Mouse (Mus musculus): Measurements from ENCODE around the gene Hrasls5. TPM values are rescaled to one million over a fixed set of nuclear protein-coding genes. Genes with fewer than 3 reads are reported as not detected.

The Hrasls5 gene
- polyA plus RNA-seq, 2 experiments = 0.04 TPM; not detected in 1

- ATAC-seq (ENCODE audit: insufficient read depth) (no peak), DNase-seq (ENCODE audit: low read depth in 3 of 3, low spot score in 3 of 3) (no peak)
- H3K4me1 ChIP-seq (replicated peaks; ENCODE audit: control insufficient read depth in 2 of 2, insufficient read depth in 2 of 2, low read length in 1 of 2) = no peaks in the 10 kb centered on the region
- no peak overlapping the region for H3K4me2 ChIP-seq (ENCODE audit: low read depth)
- H3K9ac ChIP-seq (replicated peaks) = no peak overlapping the region
- H3K36me3 ChIP-seq (replicated peaks; ENCODE audit: control insufficient read depth, insufficient read depth, low read depth) = no peaks in the 10 kb centered on the region
- H3K9me3 ChIP-seq (ENCODE audit: control insufficient read depth, low read length) = no peaks in the 10 kb centered on the region
- H3K4me3 ChIP-seq (ENCODE audit: insufficient read depth in 1 of 2, low read depth in 2 of 2, low read length in 2 of 2) = no peak overlapping the region
- WGBS (ENCODE audit: insufficient replicate concordance) = 54% methylated on average over 3 of the region's 3 CpGs
- TF ChIP-seq EP300 (IDR thresholded peaks at IDR 0.05; ENCODE audit: low read depth) (no peak), CTCF (IDR thresholded peaks at IDR 0.05; ENCODE audit: low read depth) (no peak)
- H3K27ac ChIP-seq = no peak overlapping the region
- H3K27me3 ChIP-seq (ENCODE audit: control insufficient read depth, insufficient read depth, low read length) = no peaks in the 10 kb centered on the region
These were observed 20.3 kb upstream of the Hrasls5 start for GRCm38 (mm10) chr19:7592018-7592417.

GRCm38 (mm10) chr19:7595534-7595933, 16.8 kb upstream of the Hrasls5 start:
- Histone ChIP-seq H3K27ac (no peak overlapping the region), H3K4me3 (ENCODE audit: insufficient read depth in 1 of 2, low read depth in 2 of 2, low read length in 2 of 2) (no peak overlapping the region), H3K4me1 (replicated peaks; ENCODE audit: control insufficient read depth in 2 of 2, insufficient read depth in 2 of 2, low read length in 1 of 2) (no peaks in the 10 kb centered on the region), H3K4me2 (ENCODE audit: low read depth) (no peak overlapping the region), H3K36me3 (replicated peaks; ENCODE audit: control insufficient read depth, insufficient read depth, low read depth) (no peaks in the 10 kb centered on the region), H3K9ac (replicated peaks) (no peak overlapping the region), H3K27me3 (ENCODE audit: control insufficient read depth, insufficient read depth, low read length) (no peaks in the 10 kb centered on the region), H3K9me3 (ENCODE audit: control insufficient read depth, low read length) (no peaks in the 10 kb centered on the region)
- TF ChIP-seq EP300 (IDR thresholded peaks at IDR 0.05; ENCODE audit: low read depth) (no peak), CTCF (IDR thresholded peaks at IDR 0.05; ENCODE audit: low read depth) (peak; percentile 63)
- DNase-seq (ENCODE audit: low read depth in 3 of 3, low spot score in 3 of 3) (no peak), ATAC-seq (ENCODE audit: insufficient read depth) (no peak)
- WGBS (ENCODE audit: insufficient replicate concordance) = 5% methylated on average over 2 of the region's 2 CpGs

- H3K4me3 ChIP-seq (ENCODE audit: insufficient read depth in 1 of 2, low read depth in 2 of 2, low read length in 2 of 2) = no peak overlapping the region
- H3K9ac ChIP-seq (replicated peaks) = no peak overlapping the region
- ATAC-seq (ENCODE audit: insufficient read depth) (no peak), DNase-seq (ENCODE audit: low read depth in 3 of 3, low spot score in 3 of 3) (no peak)
- H3K9me3 ChIP-seq (ENCODE audit: control insufficient read depth, low read length) = no peaks in the 10 kb centered on the region
- no peaks in the 10 kb centered on the region for H3K4me1 ChIP-seq (replicated peaks; ENCODE audit: control insufficient read depth in 2 of 2, insufficient read depth in 2 of 2, low read length in 1 of 2)
- H3K36me3 ChIP-seq (replicated peaks; ENCODE audit: control insufficient read depth, insufficient read depth, low read depth) = no peaks in the 10 kb centered on the region
- H3K4me2 ChIP-seq (ENCODE audit: low read depth) = no peak overlapping the region
- WGBS (ENCODE audit: insufficient replicate concordance) = 24% methylated on average over 4 of the region's 4 CpGs
- H3K27ac ChIP-seq = no peak overlapping the region
- TF ChIP-seq EP300 (IDR thresholded peaks at IDR 0.05; ENCODE audit: low read depth) (no peak), CTCF (IDR thresholded peaks at IDR 0.05; ENCODE audit: low read depth) (no peak)
- H3K27me3 ChIP-seq (ENCODE audit: control insufficient read depth, insufficient read depth, low read length) = no peaks in the 10 kb centered on the region
These were observed 13.9 kb upstream of the Hrasls5 start for GRCm38 (mm10) chr19:7598481-7598880.

GRCm38 (mm10) chr19:7601551-7601950, 10.8 kb upstream of the Hrasls5 start:
- H3K27me3 ChIP-seq (ENCODE audit: control insufficient read depth, insufficient read depth, low read length) = no peaks in the 10 kb centered on the region
- ATAC-seq (ENCODE audit: insufficient read depth) = no peak
- 67% methylated on average over 4 of the region's 4 CpGs for WGBS (ENCODE audit: insufficient replicate concordance)
- no peak overlapping the region for H3K9ac ChIP-seq (replicated peaks)
- no peak for DNase-seq (ENCODE audit: low read depth in 3 of 3, low spot score in 3 of 3)
- H3K36me3 ChIP-seq (replicated peaks; ENCODE audit: control insufficient read depth, insufficient read depth, low read depth) = no peaks in the 10 kb centered on the region
- H3K4me1 ChIP-seq (replicated peaks; ENCODE audit: control insufficient read depth in 2 of 2, insufficient read depth in 2 of 2, low read length in 1 of 2) = peaks cover 0 to 3% of the 10 kb centered on the region in 2 experiments; a peak in 2 of 4 replicates
- H3K4me2 ChIP-seq (ENCODE audit: low read depth) = no peak overlapping the region
- H3K9me3 ChIP-seq (ENCODE audit: control insufficient read depth, low read length) = no peaks in the 10 kb centered on the region
- TF ChIP-seq CTCF (IDR thresholded peaks at IDR 0.05; ENCODE audit: low read depth) (no peak), EP300 (IDR thresholded peaks at IDR 0.05; ENCODE audit: low read depth) (no peak)
- H3K27ac ChIP-seq = no peak overlapping the region
- no peak overlapping the region for H3K4me3 ChIP-seq (ENCODE audit: insufficient read depth in 1 of 2, low read depth in 2 of 2, low read length in 2 of 2)

GRCm38 (mm10) chr19:7604107-7604506, 8.2 kb upstream of the Hrasls5 start:
- Histone ChIP-seq H3K27ac (no peak overlapping the region), H3K36me3 (replicated peaks; ENCODE audit: control insufficient read depth, insufficient read depth, low read depth) (no peaks in the 10 kb centered on the region), H3K4me3 (ENCODE audit: insufficient read depth in 1 of 2, low read depth in 2 of 2, low read length in 2 of 2) (no peak overlapping the region), H3K4me2 (ENCODE audit: low read depth) (no peak overlapping the region), H3K9me3 (ENCODE audit: control insufficient read depth, low read length) (no peaks in the 10 kb centered on the region), H3K9ac (replicated peaks) (no peak overlapping the region), H3K27me3 (ENCODE audit: control insufficient read depth, insufficient read depth, low read length) (no peaks in the 10 kb centered on the region), H3K4me1 (replicated peaks; ENCODE audit: control insufficient read depth in 2 of 2, insufficient read depth in 2 of 2, low read length in 1 of 2) (peaks cover 0 to 5% of the 10 kb centered on the region in 2 experiments; a peak in 2 of 4 replicates)
- TF ChIP-seq EP300 (IDR thresholded peaks at IDR 0.05; ENCODE audit: low read depth) (no peak), CTCF (IDR thresholded peaks at IDR 0.05; ENCODE audit: low read depth) (no peak)
- ATAC-seq (ENCODE audit: insufficient read depth) (no peak), DNase-seq (ENCODE audit: low read depth in 3 of 3, low spot score in 3 of 3) (no peak)
- WGBS (ENCODE audit: insufficient replicate concordance) = 73% methylated on average over 10 of the region's 10 CpGs
